ENCODE assay signal across 22 mouse cellular contexts in genomic region chr11:20018905-20019304, GRCm38 (mm10).
"Had no signal": no experiment of that assay in that cellular context is flagged by ENCODE, and none has a peak within 500 bp of the region (broad histone marks: within the 10 kb centered on the region; RNA-seq: fewer than 3 reads in every experiment).

No protein-coding gene starts in this region.

- H3K4me3 ChIP-seq: heart, adult 2 months; heart, embryonic 13.5 days; heart, embryonic 15.5 days; hindbrain, embryonic 13.5 days; hindbrain, embryonic 15.5 days; layer of hippocampus, adult 2 months; left cerebral cortex, adult 2 months; limb, embryonic 10.5 days; limb, embryonic 12.5 days; liver, embryonic 13.5 days had no signal

- H3K27me3 ChIP-seq: heart, embryonic 13.5 days; heart, embryonic 15.5 days; hindbrain, embryonic 13.5 days; hindbrain, embryonic 15.5 days; limb, embryonic 12.5 days; liver, embryonic 13.5 days had no signal

- H3K4me1 ChIP-seq: heart, embryonic 13.5 days; heart, embryonic 15.5 days; hindbrain, embryonic 13.5 days; hindbrain, embryonic 15.5 days; limb, embryonic 10.5 days; limb, embryonic 12.5 days had no signal

- ATAC-seq: hindbrain, postnatal 0 days; intestine, embryonic 16.5 days had no signal

- H3K9ac ChIP-seq: heart, embryonic 13.5 days; heart, embryonic 15.5 days; hindbrain, embryonic 13.5 days; hindbrain, embryonic 15.5 days; limb, embryonic 12.5 days; liver, embryonic 13.5 days had no signal

- H3K27ac ChIP-seq: heart, adult 2 months; heart, embryonic 13.5 days; heart, embryonic 15.5 days; hindbrain, embryonic 13.5 days; hindbrain, embryonic 15.5 days; hindbrain, postnatal 0 days; layer of hippocampus, adult 2 months; left cerebral cortex, adult 2 months; limb, embryonic 10.5 days; limb, embryonic 12.5 days; liver, embryonic 13.5 days had no signal

- DNase-seq: gastrocnemius, postnatal 14 days; gastrocnemius, postnatal 36 days; heart, adult 2 months; heart, postnatal 14 days; heart, postnatal 36 days; kidney, adult 18-20 months; kidney, adult 8-10 months; kidney, postnatal 10 days; kidney, postnatal 25 days; kidney, postnatal 4 days; liver; liver, embryonic 13.5 days had no signal
